Mouse (Mus musculus) neural tube, postnatal 0 days (tissue): ENCODE results near the gene Tgfa. TPM values are rescaled to one million over a fixed set of nuclear protein-coding genes. Genes with fewer than 3 reads are reported as not detected.

Experiments used
- polyA plus RNA-seq: library from polyadenylated mRNA; unstranded; fragments of >200 nt; fragmentation: Nextera tagmentation; extraction: Ambion mirVana; gene quantifications from 2 replicates; pipeline ENCODE4 v1.2.1, GENCODE M21; 2015

Gene Tgfa
- polyA plus RNA-seq: 18.2 and 21.6 TPM in 2 replicates

DNA sequence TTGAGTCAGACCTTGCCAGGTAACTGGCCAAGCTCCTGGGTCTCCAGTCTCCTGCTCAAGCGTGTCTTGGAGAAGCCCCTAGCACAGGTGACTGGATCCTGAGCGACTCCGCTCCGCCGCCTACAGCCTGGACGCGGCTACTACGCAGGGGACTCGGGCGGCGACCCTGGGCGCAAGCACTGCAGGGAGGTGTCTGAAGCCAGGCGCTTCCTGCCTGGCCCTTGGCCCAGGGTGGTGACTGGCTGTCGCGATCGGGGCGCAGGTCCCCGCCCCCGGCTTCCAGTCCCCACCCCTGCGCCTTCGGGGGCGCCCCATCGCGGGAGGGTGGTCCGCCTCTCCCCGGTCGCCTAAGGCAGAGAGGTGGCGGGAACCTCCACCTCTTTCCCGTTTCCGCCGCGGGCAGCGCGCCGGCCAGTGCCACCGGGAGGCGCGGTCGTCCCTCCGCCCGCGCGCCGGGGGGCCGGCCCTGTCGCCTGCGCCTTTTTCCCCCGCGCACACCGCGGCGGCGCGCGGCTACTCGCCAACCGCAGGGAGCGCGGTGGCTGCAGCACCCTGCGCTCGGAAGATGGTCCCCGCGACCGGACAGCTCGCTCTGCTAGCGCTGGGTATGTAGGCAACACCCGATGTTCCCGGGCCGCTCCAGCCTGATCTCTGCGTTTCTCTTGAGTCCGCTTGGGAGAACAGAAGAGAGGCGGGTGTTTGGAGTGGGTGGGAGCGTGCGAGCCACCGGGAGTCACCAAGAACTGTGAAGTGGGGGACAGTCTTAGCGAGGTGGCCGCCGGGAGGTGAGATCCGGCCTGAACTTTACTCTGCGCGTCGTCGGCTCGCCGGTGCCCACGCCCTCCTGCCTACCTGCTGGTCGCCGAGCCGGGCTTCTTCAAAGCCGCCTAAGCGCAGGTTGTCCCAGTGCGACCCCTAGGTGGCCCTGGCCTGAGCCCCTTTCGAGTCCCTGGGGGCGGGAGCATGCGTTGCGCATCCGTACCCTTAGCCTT, at the start of gene Tgfa:
Tgfa (plus strand) TSS at position 283 of the 992 bp plus-strand sequence.

Other genes with a start within 250 kb of the Tgfa start
- 37.5 and 38.1 TPM in 2 replicates for gene Dusp11, start 233.6 kb upstream of the Tgfa start, polyA plus RNA-seq
- not detected in 2 replicates for gene Figla, start 179.1 kb upstream of the Tgfa start, polyA plus RNA-seq
- 72.9 and 84.4 TPM in 2 replicates for gene Add2, start 166.5 kb upstream of the Tgfa start, polyA plus RNA-seq
- gene Fam136a, start 170.4 kb downstream of the Tgfa start, polyA plus RNA-seq: 75.9 and 78.6 TPM in 2 replicates
- 254 and 295 TPM in 2 replicates for gene Snrpg, start 176.1 kb downstream of the Tgfa start, polyA plus RNA-seq
- 82.4 and 86.2 TPM in 2 replicates for gene Pcyox1, start 201.9 kb downstream of the Tgfa start, polyA plus RNA-seq
- 137 and 164 TPM in 2 replicates for gene Tia1, start 209.0 kb downstream of the Tgfa start, polyA plus RNA-seq
- not detected in 2 replicates for gene Gm44790, start 231.4 kb downstream of the Tgfa start, polyA plus RNA-seq
- 18.0 and 19.4 TPM in 2 replicates for gene C87436, start 243.2 kb downstream of the Tgfa start, polyA plus RNA-seq